Mouse (Mus musculus): Measurements from ENCODE around the gene Cald1.

- TF ChIP-seq CTCF (IDR thresholded peaks at IDR 0.05; ENCODE audit: borderline replicate concordance, control insufficient read depth, extremely low read depth, insufficient read depth, low read length, poor library complexity) = no peak
- no peak for TF ChIP-seq POLR2A (IDR thresholded peaks at IDR 0.05; ENCODE audit: control insufficient read depth, extremely low read depth, insufficient read depth, low read length, poor library complexity)
These were observed 33.0 kb upstream of the Cald1 start for GRCm38 (mm10) chr6:34565176-34565880.
